In genomic region chr11:101785852-101786205, GRCm38 (mm10) we compare ENCODE assay signal across 8 mouse cellular contexts. TPM values are rescaled to one million over a fixed set of nuclear protein-coding genes. Genes with fewer than 3 reads are reported as not detected.
A peak's percentile ranks its signal among the peaks of the same experiment; 100 is the strongest.
DNase-seq lines count a peak whose midpoint lies in the region; ATAC-seq and TF ChIP-seq lines count a peak whose summit lies in the region.

No protein-coding gene starts in this region.

- no peaks in the 10 kb centered on the region for H3K36me3 ChIP-seq in heart, embryonic 11.5 days (ENCODE audit: control insufficient read depth, insufficient read depth, low read length)
- no peaks in the 10 kb centered on the region for H3K36me3 ChIP-seq in ES-Bruce4 (ENCODE audit: control insufficient read depth, insufficient read depth, low read length, poor library complexity, severe bottlenecking)
- no peaks in the 10 kb centered on the region for H3K36me3 ChIP-seq in forebrain, embryonic 14.5 days (ENCODE audit: control insufficient read depth, insufficient read depth, low read length)
- no peaks in the 10 kb centered on the region for H3K36me3 ChIP-seq in liver, embryonic 15.5 days (replicated peaks)

- H3K4me1 ChIP-seq in heart, embryonic 11.5 days (ENCODE audit: control insufficient read depth, insufficient read depth, low read length): peaks cover 25% of the 10 kb centered on the region
- H3K4me1 ChIP-seq in ES-Bruce4 (ENCODE audit: control insufficient read depth, insufficient read depth, low read length): peaks cover 17% of the 10 kb centered on the region
- H3K4me1 ChIP-seq in forebrain, embryonic 14.5 days (ENCODE audit: control insufficient read depth, insufficient read depth, low read length): peaks cover 10% of the 10 kb centered on the region
- peaks cover 19% of the 10 kb centered on the region for H3K4me1 ChIP-seq in liver, embryonic 15.5 days (replicated peaks)

- 0 out of 2 replicates have a peak overlapping the region, but pooled peaks have one; percentile 48 for H3K9ac ChIP-seq in heart, embryonic 11.5 days (ENCODE audit: low read depth, low read length)
- peak overlapping the region; percentile 65 for H3K9ac ChIP-seq in ES-Bruce4 (ENCODE audit: low read depth, poor library complexity, severe bottlenecking)
- H3K9ac ChIP-seq in forebrain, embryonic 14.5 days (ENCODE audit: low read length): no peak overlapping the region
- H3K9ac ChIP-seq in liver, embryonic 15.5 days: no peak overlapping the region

- DNase-seq in heart, postnatal 25 days (ENCODE audit: low spot score): no peak
- DNase-seq in forebrain, embryonic 14.5 days (ENCODE audit: low spot score): no peak
- no peak for DNase-seq in cerebellum, postnatal 25 days
- DNase-seq in right cerebral cortex, postnatal 14 days: no peak
- no peak for DNase-seq in adrenal gland, postnatal 36 days

- H3K9me3 ChIP-seq in heart, embryonic 11.5 days (replicated peaks; ENCODE audit: control insufficient read depth, low read length): no peaks in the 10 kb centered on the region
- H3K9me3 ChIP-seq in ES-Bruce4 (replicated peaks; ENCODE audit: control insufficient read depth, insufficient read depth, low read length, poor library complexity, severe bottlenecking): no peaks in the 10 kb centered on the region
- H3K9me3 ChIP-seq in forebrain, embryonic 14.5 days (replicated peaks; ENCODE audit: control insufficient read depth, low read length): no peaks in the 10 kb centered on the region
- no peaks in the 10 kb centered on the region for H3K9me3 ChIP-seq in liver, embryonic 15.5 days (replicated peaks)

- no peak for TF ChIP-seq CTCF in ES-Bruce4 (IDR thresholded peaks at IDR 0.05; ENCODE audit: low read depth, low read length)

- no peak for TF ChIP-seq POLR2A in ES-Bruce4 (IDR thresholded peaks at IDR 0.05; ENCODE audit: insufficient read depth, low read length)

- WGBS in heart, embryonic 11.5 days (ENCODE audit: insufficient replicate concordance): 7% methylated on average over 7 of the region's 7 CpGs
- WGBS in forebrain, embryonic 14.5 days: 10% methylated on average over 7 of the region's 7 CpGs
- 7% methylated on average over 7 of the region's 7 CpGs for WGBS in liver, embryonic 15.5 days (ENCODE audit: insufficient replicate concordance)

- H3K4me2 ChIP-seq in heart, embryonic 11.5 days: peak overlapping the region; percentile 97
- H3K4me2 ChIP-seq in forebrain, embryonic 14.5 days (ENCODE audit: low read length): peak overlapping the region; percentile 90
- H3K4me2 ChIP-seq in liver, embryonic 15.5 days: peak overlapping the region; percentile 72

- no peak overlapping the region for H3K27ac ChIP-seq in heart, embryonic 11.5 days (ENCODE audit: low read depth, low read length)
- peak overlapping the region; percentile 81 for H3K27ac ChIP-seq in ES-Bruce4 (ENCODE audit: insufficient read depth, low read length)
- no peak overlapping the region for H3K27ac ChIP-seq in forebrain, embryonic 14.5 days (ENCODE audit: low read depth, low read length)
- no peak overlapping the region for H3K27ac ChIP-seq in liver, embryonic 15.5 days (replicated peaks)

- no peak for TF ChIP-seq EP300 in ES-Bruce4 (IDR thresholded peaks at IDR 0.05; ENCODE audit: insufficient read depth, low read depth, low read length)

- no peak for ATAC-seq in heart, embryonic 11.5 days (replicated peaks; ENCODE audit: insufficient number of reproducible peaks, low FRiP score, low TSS enrichment)
- no peak for ATAC-seq in forebrain, embryonic 14.5 days
- no peak for ATAC-seq in liver, embryonic 15.5 days (ENCODE audit: insufficient read depth)

- H3K4me3 ChIP-seq in heart, embryonic 11.5 days (ENCODE audit: low read depth, low read length): peak overlapping the region; percentile 65
- H3K4me3 ChIP-seq in ES-Bruce4 (ENCODE audit: low read depth, low read length): peak overlapping the region; percentile 32
- H3K4me3 ChIP-seq in forebrain, embryonic 14.5 days (ENCODE audit: low read depth, low read length): peak overlapping the region; percentile 45
- H3K4me3 ChIP-seq in liver, embryonic 15.5 days (replicated peaks): peak overlapping the region; percentile 51

- intact Hi-C loops in heart, postnatal 25 days (cut with DNase I): no loop called here

- H3K27me3 ChIP-seq in heart, embryonic 11.5 days (ENCODE audit: control insufficient read depth, insufficient read depth, low read length): peaks cover 52% of the 10 kb centered on the region
- no peaks in the 10 kb centered on the region for H3K27me3 ChIP-seq in ES-Bruce4 (ENCODE audit: control insufficient read depth, insufficient read depth, low read length, poor library complexity, severe bottlenecking)
- peaks cover 51% of the 10 kb centered on the region for H3K27me3 ChIP-seq in forebrain, embryonic 14.5 days (replicated peaks; ENCODE audit: control insufficient read depth, insufficient read depth, low read length)
- peaks cover 90% of the 10 kb centered on the region for H3K27me3 ChIP-seq in liver, embryonic 15.5 days

RNA-seq across cellular contexts. Expression of gene Etv4, which starts 0.7 kb away (rescaled TPM):
- 4.5 and 8.7 TPM in 2 replicates for polyA plus RNA-seq in heart, embryonic 11.5 days (2014; fragmentation: Nextera tagmentation; extraction: Ambion mirVana)
- total RNA-seq in heart, postnatal 25 days (2021): under 1 TPM; 0.26 to 0.53 TPM
- polyA plus RNA-seq in ES-Bruce4 (2011; ENCODE audit: insufficient read depth, insufficient read length, low read depth, missing spikeins): 28.9 and 30.3 TPM in 2 replicates
- polyA plus RNA-seq in forebrain, embryonic 14.5 days (2014; fragmentation: Nextera tagmentation; extraction: Ambion mirVana): 3.5 and 4.5 TPM in 2 replicates
- 0.13 and 0.15 TPM in 2 replicates for polyA plus RNA-seq in liver, embryonic 15.5 days (2015; fragmentation: Nextera tagmentation; extraction: Ambion mirVana)
- total RNA-seq in adrenal gland, postnatal 36 days (2021): 1 to 10 TPM; 1.2 to 3.0 TPM

RNA-seq across cellular contexts. Expression of gene Dhx8, which starts 53.1 kb away (rescaled TPM):
- 24.3 and 26.1 TPM in 2 replicates for polyA plus RNA-seq in heart, embryonic 11.5 days (2014; fragmentation: Nextera tagmentation; extraction: Ambion mirVana)
- 10 to 100 TPM; 14.2 to 16.4 TPM for total RNA-seq in heart, postnatal 25 days (2021)
- polyA plus RNA-seq in ES-Bruce4 (2011; ENCODE audit: insufficient read depth, insufficient read length, low read depth, missing spikeins): 37.6 and 38.9 TPM in 2 replicates
- polyA plus RNA-seq in forebrain, embryonic 14.5 days (2014; fragmentation: Nextera tagmentation; extraction: Ambion mirVana): 31.6 and 33.3 TPM in 2 replicates
- 14.1 and 14.8 TPM in 2 replicates for polyA plus RNA-seq in liver, embryonic 15.5 days (2015; fragmentation: Nextera tagmentation; extraction: Ambion mirVana)
- 10 to 100 TPM; 23.9 to 25.7 TPM for total RNA-seq in adrenal gland, postnatal 36 days (2021)

Comparison
In these comparisons a context has a peak if more than half of its experiments do, and no peak if none do; other contexts are left out.
1. H3K9ac ChIP-seq: peak in heart, embryonic 11.5 days (single experiment) and ES-Bruce4 (single experiment); none in forebrain, embryonic 14.5 days (single experiment) and liver, embryonic 15.5 days (single experiment).
2. Peak in every context shown above with its lines, with median percentiles within 50 percentile points of each other: H3K4me2 ChIP-seq and H3K4me3 ChIP-seq.